In genomic region chr10:80355431-80355830, GRCm38 (mm10) we compare ENCODE assay signal across 20 mouse cellular contexts. TPM values are rescaled to one million over a fixed set of nuclear protein-coding genes. Genes with fewer than 3 reads are reported as not detected.
DNase-seq lines count a peak whose midpoint lies in the region; ATAC-seq and TF ChIP-seq lines count a peak whose summit lies in the region.
"Had no signal": no experiment of that assay in that cellular context is flagged by ENCODE, and none has a peak within 500 bp of the region (broad histone marks: within the 10 kb centered on the region; RNA-seq: fewer than 3 reads in every experiment).

No protein-coding gene starts in this region.

- peaks cover 100% of the 10 kb centered on the region for H3K27me3 ChIP-seq in limb, embryonic 13.5 days
- peaks cover 17% of the 10 kb centered on the region for H3K27me3 ChIP-seq in heart, adult 2 months (ENCODE audit: control insufficient read depth, insufficient read depth, low read length)
- H3K27me3 ChIP-seq in heart, embryonic 11.5 days (ENCODE audit: control insufficient read depth, insufficient read depth, low read length) = peaks cover 93% of the 10 kb centered on the region

- intact Hi-C loops in heart, adult 2 months (cut with DNase I) = no loop called here

- H3K4me3 ChIP-seq in layer of hippocampus, adult 2 months = peak overlapping the region; percentile 56
- peak overlapping the region; percentile 44; the same call in 1 of the 2 replicates for H3K4me3 ChIP-seq in limb, embryonic 13.5 days
- no peak overlapping the region for H3K4me3 ChIP-seq in heart, adult 2 months
- H3K4me3 ChIP-seq in heart, embryonic 11.5 days (ENCODE audit: low read depth, low read length) = no peak overlapping the region
- H3K4me3 ChIP-seq: liver, embryonic 12.5 days had no signal

- TF ChIP-seq CTCF in layer of hippocampus, adult 2 months (conservative IDR thresholded peaks at IDR 0.05) = no peak
- TF ChIP-seq CTCF in heart, adult 2 months (IDR thresholded peaks at IDR 0.05) = no peak

- H3K36me3 ChIP-seq in limb, embryonic 13.5 days = no peaks in the 10 kb centered on the region
- no peaks in the 10 kb centered on the region for H3K36me3 ChIP-seq in heart, adult 2 months (ENCODE audit: control insufficient read depth, insufficient read depth, low read length)
- H3K36me3 ChIP-seq in heart, embryonic 11.5 days (ENCODE audit: control insufficient read depth, insufficient read depth, low read length) = no peaks in the 10 kb centered on the region
- H3K36me3 ChIP-seq: embryonic facial prominence, embryonic 13.5 days; liver, embryonic 12.5 days; neural tube, embryonic 12.5 days had no signal

- no peak overlapping the region; the same call in 1 of the 2 replicates for H3K4me2 ChIP-seq in limb, embryonic 13.5 days (replicated peaks)
- H3K4me2 ChIP-seq in heart, embryonic 11.5 days = no peak overlapping the region

- H3K4me1 ChIP-seq in limb, embryonic 13.5 days = peaks cover 22% of the 10 kb centered on the region
- no peaks in the 10 kb centered on the region for H3K4me1 ChIP-seq in heart, adult 2 months (ENCODE audit: control insufficient read depth, insufficient read depth, low read length)
- peaks cover 9% of the 10 kb centered on the region for H3K4me1 ChIP-seq in heart, embryonic 11.5 days (ENCODE audit: control insufficient read depth, insufficient read depth, low read length)

- H3K9ac ChIP-seq in limb, embryonic 13.5 days = no peak overlapping the region
- no peak overlapping the region for H3K9ac ChIP-seq in heart, adult 2 months (ENCODE audit: low read depth, low read length)
- H3K9ac ChIP-seq in heart, embryonic 11.5 days (ENCODE audit: low read depth, low read length) = no peak overlapping the region
- H3K9ac ChIP-seq: liver, embryonic 12.5 days; lung, embryonic 14.5 days; neural tube, embryonic 12.5 days had no signal

- H3K27ac ChIP-seq in layer of hippocampus, adult 2 months = peak overlapping the region; percentile 87
- H3K27ac ChIP-seq in limb, embryonic 13.5 days = no peak overlapping the region
- H3K27ac ChIP-seq in heart, adult 2 months = no peak overlapping the region
- no peak overlapping the region for H3K27ac ChIP-seq in heart, embryonic 11.5 days (ENCODE audit: low read depth, low read length)
- H3K27ac ChIP-seq: embryonic facial prominence, embryonic 13.5 days; kidney, postnatal 0 days; liver, embryonic 12.5 days; neural tube, embryonic 12.5 days had no signal

- no peaks in the 10 kb centered on the region for H3K79me2 ChIP-seq in heart, adult 2 months (replicated peaks; ENCODE audit: control insufficient read depth, insufficient read depth, low read length)

- no peak for TF ChIP-seq POLR2A in heart, adult 2 months (IDR thresholded peaks at IDR 0.05; ENCODE audit: insufficient read depth, low read depth, low read length)

- ATAC-seq in limb, embryonic 13.5 days (ENCODE audit: low FRiP score, low read depth) = no peak
- ATAC-seq in heart, embryonic 11.5 days (replicated peaks; ENCODE audit: insufficient number of reproducible peaks, low FRiP score, low TSS enrichment) = no peak
- ATAC-seq: liver, embryonic 12.5 days had no signal

- WGBS in limb, embryonic 13.5 days = 5% methylated on average over 9 of the region's 9 CpGs
- WGBS in heart, adult 2 months = 30% methylated on average over 9 of the region's 9 CpGs
- 11% methylated on average over 9 of the region's 9 CpGs for WGBS in heart, embryonic 11.5 days (ENCODE audit: insufficient replicate concordance)

- TF ChIP-seq EP300 in heart, adult 2 months (IDR thresholded peaks at IDR 0.05; ENCODE audit: insufficient read depth, low read depth, low read length) = no peak

- no peak for DNase-seq in layer of hippocampus, adult 2 months (ENCODE audit: low spot score in 2 of 2)
- DNase-seq in layer of hippocampus, adult 9-11 months = no peak
- DNase-seq in cerebellum, adult 11-12 months = peak; percentile 88
- peak; percentile 89 for DNase-seq in cerebellum, adult 9-11 months
- DNase-seq in heart, adult 2 months = no peak
- DNase-seq: adrenal gland, postnatal 25 days; B cell, adult 2 months; gastrocnemius, postnatal 10 days; heart, adult 11 months; kidney, adult 18-20 months; left cerebral cortex, postnatal 4 days; lung, embryonic 14.5 days; lung, postnatal 4 days; thymus, adult 18-20 months had no signal

- H3K9me3 ChIP-seq in limb, embryonic 13.5 days = no peaks in the 10 kb centered on the region
- no peaks in the 10 kb centered on the region for H3K9me3 ChIP-seq in heart, embryonic 11.5 days (replicated peaks; ENCODE audit: control insufficient read depth, low read length)
- H3K9me3 ChIP-seq: embryonic facial prominence, embryonic 13.5 days; liver, embryonic 12.5 days; neural tube, embryonic 12.5 days had no signal

RNA-seq across cellular contexts. Expression of gene Plk5, which starts 0.8 kb away (rescaled TPM):
- 10 to 100 TPM; 33.4 to 36.6 TPM for total RNA-seq in layer of hippocampus, adult 2 months (2021)
- polyA plus RNA-seq in limb, embryonic 13.5 days (2015; fragmentation: Nextera tagmentation; extraction: Ambion mirVana) = 1.2 and 2.2 TPM in 2 replicates
- total RNA-seq in heart, adult 2 months (2021) = under 1 TPM; 0.50 to 0.63 TPM
- polyA plus RNA-seq in heart, adult 2 months (2012; rRNA removed) = 2.0 and 2.7 TPM in 2 replicates
- polyA plus RNA-seq in heart, embryonic 11.5 days (2014; fragmentation: Nextera tagmentation; extraction: Ambion mirVana) = not detected in 2 replicates
- total RNA-seq: gastrocnemius, postnatal 10 days had no signal

RNA-seq across cellular contexts. Expression of gene Adamtsl5, which starts 7.2 kb away (rescaled TPM):
- 1 to 10 TPM; 4.7 to 7.2 TPM for total RNA-seq in layer of hippocampus, adult 2 months (2021)
- 2.0 and 2.4 TPM in 2 replicates for polyA plus RNA-seq in limb, embryonic 13.5 days (2015; fragmentation: Nextera tagmentation; extraction: Ambion mirVana)
- 10 to 100 TPM; 71.9 to 84.5 TPM for total RNA-seq in heart, adult 2 months (2021)
- 80.9 and 85.2 TPM in 2 replicates for polyA plus RNA-seq in heart, adult 2 months (2012; rRNA removed)
- polyA plus RNA-seq in heart, embryonic 11.5 days (2014; fragmentation: Nextera tagmentation; extraction: Ambion mirVana) = 2.4 and 3.7 TPM in 2 replicates

RNA-seq across cellular contexts. Expression of gene Reep6, which starts 25.7 kb away (rescaled TPM):
- total RNA-seq in layer of hippocampus, adult 2 months (2021) = 10 to 100 TPM in 1 of 2 experiments, 1 to 10 TPM in 1; 9.6 to 11.0 TPM
- polyA plus RNA-seq in limb, embryonic 13.5 days (2015; fragmentation: Nextera tagmentation; extraction: Ambion mirVana) = 6.1 and 6.3 TPM in 2 replicates
- total RNA-seq in heart, adult 2 months (2021) = 1 to 10 TPM; 2.8 to 3.6 TPM
- 2.9 and 4.1 TPM in 2 replicates for polyA plus RNA-seq in heart, adult 2 months (2012; rRNA removed)
- 4.9 and 7.3 TPM in 2 replicates for polyA plus RNA-seq in heart, embryonic 11.5 days (2014; fragmentation: Nextera tagmentation; extraction: Ambion mirVana)

RNA-seq across cellular contexts. Expression of gene Pcsk4, which starts 26.1 kb away (rescaled TPM):
- 1 to 10 TPM; 2.8 to 3.2 TPM for total RNA-seq in layer of hippocampus, adult 2 months (2021)
- 4.8 and 6.5 TPM in 2 replicates for polyA plus RNA-seq in limb, embryonic 13.5 days (2015; fragmentation: Nextera tagmentation; extraction: Ambion mirVana)
- 1 to 10 TPM; 1.4 to 1.8 TPM for total RNA-seq in heart, adult 2 months (2021)
- polyA plus RNA-seq in heart, adult 2 months (2012; rRNA removed) = 4.5 and 4.9 TPM in 2 replicates
- 0.77 and 1.6 TPM in 2 replicates for polyA plus RNA-seq in heart, embryonic 11.5 days (2014; fragmentation: Nextera tagmentation; extraction: Ambion mirVana)

RNA-seq across cellular contexts. Expression of gene Mex3d, which starts 32.0 kb away (rescaled TPM):
- total RNA-seq in layer of hippocampus, adult 2 months (2021) = 10 to 100 TPM; 15.5 to 17.1 TPM
- polyA plus RNA-seq in limb, embryonic 13.5 days (2015; fragmentation: Nextera tagmentation; extraction: Ambion mirVana) = 9.2 and 9.5 TPM in 2 replicates
- total RNA-seq in heart, adult 2 months (2021) = 1 to 10 TPM; 7.3 to 7.5 TPM
- polyA plus RNA-seq in heart, adult 2 months (2012; rRNA removed) = 5.8 and 7.9 TPM in 2 replicates
- 4.0 and 6.4 TPM in 2 replicates for polyA plus RNA-seq in heart, embryonic 11.5 days (2014; fragmentation: Nextera tagmentation; extraction: Ambion mirVana)

Comparison
In these comparisons a context has a peak if more than half of its experiments do, and no peak if none do; other contexts are left out.
1. RNA of gene Adamtsl5, which starts 7.2 kb away (polyA plus RNA-seq): 80.9 to 85.2 TPM in heart, adult 2 months; 2.4 to 3.7 TPM in heart, embryonic 11.5 days and 2.0 to 2.4 TPM in limb, embryonic 13.5 days; every median in the first group is over 10 times any median in the second.
2. DNase-seq: peak in cerebellum, adult 11-12 months (single experiment) and cerebellum, adult 9-11 months (single experiment); none in layer of hippocampus, adult 2 months (0 of 2), layer of hippocampus, adult 9-11 months (single experiment) and heart, adult 2 months (0 of 2).
3. H3K4me3 ChIP-seq: peak in layer of hippocampus, adult 2 months (single experiment) and limb, embryonic 13.5 days (single experiment); none in heart, adult 2 months (single experiment) and heart, embryonic 11.5 days (single experiment).